Mouse (Mus musculus) erythroblast, embryonic 14.5 days (primary cell): ENCODE results near the gene Olfr1346. TPM values are rescaled to one million over a fixed set of nuclear protein-coding genes. Genes with fewer than 3 reads are reported as not detected.
"Not testable (repeated sequence)": the region's sequence is repeated elsewhere in the genome, so short reads cannot be mapped to it uniquely, and the experiment has no call there.

ENCODE experiments used
- H3K27me3 ChIP-seq: 2 replicates; pipeline ENCODE4 v1.6.1; 2012; ENCODE audit warnings: inconsistent platforms; ENCODE audit not compliant: control insufficient read depth
- H3K36me3 ChIP-seq: 2 replicates; pipeline ENCODE4 v1.6.1; 2012; ENCODE audit warnings: mild to moderate bottlenecking, inconsistent platforms; ENCODE audit not compliant: control insufficient read depth
- H3K4me1 ChIP-seq: 2 replicates; pipeline ENCODE4 v1.6.1; 2012; ENCODE audit warnings: inconsistent platforms; ENCODE audit not compliant: control insufficient read depth
- H3K4me3 ChIP-seq: replicated peaks from 2 replicates; pipeline ENCODE3; 2012; ENCODE audit warnings: moderate library complexity, mild to moderate bottlenecking, inconsistent platforms
- H3K9me3 ChIP-seq: 2 replicates; pipeline ENCODE4 v1.6.1; 2012; ENCODE audit warnings: low read length, inconsistent platforms, mixed read lengths; ENCODE audit not compliant: control insufficient read depth
- GATA1 ChIP-seq: IDR thresholded peaks from 2 replicates; pipeline ENCODE4 v1.6.1; 2012; ENCODE audit warnings: low read length, inconsistent platforms, mixed read lengths
- TAL1 ChIP-seq: IDR thresholded peaks from 3 replicates; pipeline ENCODE4 v1.6.1; 2012; ENCODE audit warnings: low read length, inconsistent platforms, mixed read lengths
- polyA plus RNA-seq: library from polyadenylated mRNA; stranded (reverse); fragments of >175 nt; gene quantifications from 2 replicates; pipeline ENCODE4 v1.2.3, GENCODE M21; 2012

Gene Olfr1346
- polyA plus RNA-seq = not detected in 2 replicates

DNA sequence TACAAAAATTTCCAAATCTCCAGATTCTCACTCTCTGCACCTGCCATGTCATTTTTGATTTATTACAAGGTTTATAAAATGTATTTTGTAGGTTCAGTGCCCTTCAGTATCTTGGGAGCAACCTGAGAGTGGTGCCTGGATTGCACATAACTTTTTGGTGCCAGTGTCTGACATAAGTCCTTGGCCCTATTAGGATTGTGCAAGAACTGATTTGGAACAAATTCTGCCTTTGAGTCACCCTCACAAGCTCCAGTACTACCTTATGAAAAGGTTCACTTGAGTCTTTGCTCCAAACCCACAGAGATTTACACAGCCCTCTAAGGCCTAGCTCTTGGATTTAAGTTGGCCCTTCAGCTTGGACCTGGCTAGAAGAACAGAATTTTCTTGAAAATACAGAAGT is at the start of gene Olfr1346:
Gene Olfr1346, plus strand, starts transcription at position 151 of the 400 bp plus-strand sequence.
- H3K9me3 ChIP-seq = no peaks in the 10 kb centered on the region
- H3K36me3 ChIP-seq = no peaks in the 10 kb centered on the region
- no peak within 1 kb of the TSS for H3K4me3 ChIP-seq
- no peak for TF ChIP-seq TAL1
- no peak for TF ChIP-seq GATA1
- no peaks in the 10 kb centered on the region for H3K4me1 ChIP-seq
- H3K27me3 ChIP-seq = no peaks in the 10 kb centered on the region

DNA sequence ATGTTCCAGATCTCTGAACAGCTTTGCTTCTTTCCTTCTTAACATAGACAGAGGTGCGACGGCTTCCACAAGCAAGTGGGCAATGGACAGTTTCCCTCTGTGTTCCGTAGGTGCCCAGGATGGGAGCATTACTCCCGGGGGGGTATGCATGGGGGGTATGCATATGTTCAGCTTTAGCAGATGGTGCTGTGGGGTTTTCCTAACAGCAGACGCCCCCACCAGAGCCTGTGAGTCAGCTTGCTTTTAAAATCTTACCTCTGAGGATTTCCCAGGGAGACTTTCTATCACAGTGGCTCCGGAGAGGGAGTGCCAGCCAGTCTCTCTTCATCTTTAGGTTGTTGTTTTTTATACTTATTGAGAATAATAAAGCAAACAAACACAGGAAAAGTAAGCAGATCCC is 47.0 kb upstream of the Olfr1346 start:
- TF ChIP-seq GATA1 (no peak), TAL1 (no peak)
- Histone ChIP-seq H3K27me3 (no peaks in the 10 kb centered on the region), H3K4me1 (no peaks in the 10 kb centered on the region), H3K36me3 (no peaks in the 10 kb centered on the region), H3K9me3 (no peaks in the 10 kb centered on the region; the same call in 1 of the 2 replicates), H3K4me3 (no peak overlapping the region)

DNA sequence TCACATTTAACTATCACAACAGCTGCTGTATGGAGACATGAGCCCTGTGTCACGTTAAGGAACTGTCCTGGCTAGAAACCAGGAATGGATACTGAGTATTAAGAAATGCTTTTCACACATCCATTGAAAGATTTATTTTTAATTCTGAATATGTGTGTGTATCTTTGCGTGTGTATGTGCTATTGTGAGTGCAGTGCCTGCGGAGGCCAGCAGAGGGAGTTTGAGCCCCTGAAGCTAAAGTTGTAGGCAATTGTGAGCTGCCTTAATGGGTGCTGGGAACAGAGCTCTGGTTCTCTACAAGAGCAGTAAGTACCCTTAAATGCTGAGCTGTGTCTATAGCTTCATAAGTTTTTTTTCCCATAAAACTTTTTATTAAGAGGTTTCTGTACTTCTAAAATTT is 37.5 kb upstream of the Olfr1346 start:
- Histone ChIP-seq H3K4me1 (no peaks in the 10 kb centered on the region), H3K36me3 (no peaks in the 10 kb centered on the region), H3K27me3 (no peaks in the 10 kb centered on the region), H3K9me3 (peaks cover 13% of the 10 kb centered on the region), H3K4me3 (no peak overlapping the region)
- no peak for TF ChIP-seq GATA1
- no peak for TF ChIP-seq TAL1

DNA sequence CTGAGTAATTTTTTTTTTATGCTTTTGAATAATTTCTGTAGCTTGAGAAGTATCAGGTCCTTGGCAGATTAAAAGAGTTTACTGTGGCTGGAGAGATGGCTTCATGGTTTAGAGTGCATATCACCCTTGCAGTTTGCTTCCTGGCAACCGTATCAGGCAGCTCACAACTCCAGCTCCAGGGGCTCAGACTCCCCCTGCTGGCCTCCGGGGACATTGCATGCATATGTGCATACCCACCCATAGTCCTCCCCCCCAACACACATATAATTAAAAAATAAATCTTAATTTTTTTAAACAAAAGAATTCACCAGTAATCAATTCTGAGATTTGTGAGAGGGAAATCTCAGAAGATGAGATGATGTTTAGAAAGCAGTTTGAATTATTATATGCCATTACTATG is 36.6 kb upstream of the Olfr1346 start:
- no peaks in the 10 kb centered on the region for H3K4me1 ChIP-seq
- H3K36me3 ChIP-seq = no peaks in the 10 kb centered on the region
- peaks cover 13% of the 10 kb centered on the region for H3K9me3 ChIP-seq
- TF ChIP-seq GATA1 (no peak), TAL1 (no peak)
- H3K27me3 ChIP-seq = no peaks in the 10 kb centered on the region
- no peak overlapping the region for H3K4me3 ChIP-seq

DNA sequence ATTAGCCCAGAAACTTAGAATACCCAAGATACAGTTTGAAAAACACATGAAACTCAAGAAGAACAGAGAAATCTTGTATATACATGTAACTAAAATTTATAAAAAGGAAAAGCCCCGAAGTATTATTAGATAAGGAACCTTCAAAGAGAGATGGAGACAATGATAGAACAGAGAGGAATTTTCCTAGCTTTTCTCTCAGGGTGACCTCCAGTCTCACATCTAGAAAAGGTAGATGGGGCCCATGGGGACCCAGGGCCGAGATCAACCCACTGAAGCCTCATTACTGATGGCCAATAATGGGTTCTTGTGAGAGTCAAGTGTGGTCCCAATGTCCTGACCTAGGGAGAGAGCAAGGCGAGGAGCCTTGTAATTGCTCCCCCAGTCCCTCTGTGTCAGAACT is 28.5 kb upstream of the Olfr1346 start, which contains the start of gene Olfr1344:
Gene Olfr1344, plus strand, starts transcription at position 301 of the 400 bp plus-strand sequence.
- no peak for TF ChIP-seq GATA1
- TF ChIP-seq TAL1 = no peak
- H3K4me3 ChIP-seq = no peak within 1 kb of the TSS

DNA sequence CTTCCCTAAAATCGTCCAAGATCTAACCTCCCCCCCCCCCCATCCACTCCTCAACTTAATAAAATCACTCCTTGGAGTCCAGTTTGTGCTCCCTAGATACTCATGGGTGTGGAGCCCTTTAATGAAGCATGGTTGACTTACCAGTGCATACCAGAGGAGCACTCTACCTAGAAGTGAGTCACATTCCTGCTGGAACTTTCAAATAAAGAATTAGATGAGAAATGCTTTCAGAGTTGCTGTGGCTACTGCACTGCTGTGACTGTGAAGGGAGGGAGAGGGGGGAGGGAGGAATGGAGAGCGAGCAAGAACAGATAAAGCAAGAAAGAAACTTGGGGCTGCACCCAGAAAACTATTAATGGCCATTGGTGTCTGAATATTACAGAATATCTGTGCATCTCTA is 25.7 kb upstream of the Olfr1346 start:
- TF ChIP-seq GATA1 = no peak
- TF ChIP-seq TAL1 = no peak
- no peaks in the 10 kb centered on the region for H3K27me3 ChIP-seq
- no peak overlapping the region for H3K4me3 ChIP-seq
- H3K36me3 ChIP-seq = no peaks in the 10 kb centered on the region
- no peaks in the 10 kb centered on the region for H3K4me1 ChIP-seq
- peaks cover 9% of the 10 kb centered on the region for H3K9me3 ChIP-seq

More for the DNA sequence above, 28.5 kb upstream of the Olfr1346 start, which contains the start of gene Olfr1344:
- H3K4me1 ChIP-seq = no peaks in the 10 kb centered on the region
- H3K27me3 ChIP-seq = no peaks in the 10 kb centered on the region
- H3K36me3 ChIP-seq = no peaks in the 10 kb centered on the region
- peaks cover 9% of the 10 kb centered on the region for H3K9me3 ChIP-seq

DNA sequence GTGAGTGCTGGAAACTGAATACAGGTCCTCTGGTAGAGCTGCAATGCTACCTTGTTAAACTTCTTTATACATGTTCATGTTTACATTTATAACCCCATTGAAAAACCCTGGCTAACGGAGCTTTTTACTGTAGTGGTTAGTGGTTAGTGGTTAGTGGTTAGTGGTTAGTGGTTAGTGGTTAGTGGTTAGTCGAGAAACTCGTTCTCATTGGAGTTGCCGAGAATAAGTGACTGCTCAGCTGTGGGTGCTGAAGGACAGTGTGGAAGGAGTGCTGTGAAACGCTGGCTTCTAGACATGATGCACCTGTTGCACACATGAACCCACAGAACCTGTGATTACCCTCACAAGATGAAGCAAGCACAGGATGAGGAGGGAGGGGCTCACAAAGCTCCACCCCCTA is 19.1 kb upstream of the Olfr1346 start:
- no peak overlapping the region for H3K4me3 ChIP-seq

DNA sequence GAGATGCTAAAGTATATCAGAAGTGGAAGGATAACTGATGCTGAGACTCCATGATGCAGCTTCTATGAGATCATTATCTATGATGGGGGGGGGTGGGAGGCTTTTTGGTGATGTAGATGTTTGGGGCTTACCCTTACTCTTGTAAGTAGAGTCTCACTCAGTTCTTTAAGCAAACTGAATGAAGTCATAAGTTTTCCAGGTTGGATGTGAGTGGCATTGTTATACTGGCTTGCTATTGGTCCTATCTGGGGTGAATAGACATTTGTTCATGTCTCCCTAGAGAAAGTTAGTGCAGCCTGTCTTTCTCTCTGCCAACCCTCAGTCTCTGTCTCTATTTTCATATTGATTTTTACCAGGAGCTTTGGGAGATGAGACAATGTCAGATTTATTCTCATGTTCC is 11.0 kb upstream of the Olfr1346 start, which contains the start of gene Olfr1336:
Gene Olfr1336, plus strand, starts transcription at position 301 of the 400 bp plus-strand sequence.
- Histone ChIP-seq H3K36me3 (no peaks in the 10 kb centered on the region), H3K4me3 (no peak within 1 kb of the TSS), H3K4me1 (no peaks in the 10 kb centered on the region), H3K27me3 (no peaks in the 10 kb centered on the region), H3K9me3 (peaks cover 3% of the 10 kb centered on the region)
- TF ChIP-seq TAL1 (no peak), GATA1 (no peak)

More for the DNA sequence above, 19.1 kb upstream of the Olfr1346 start:
- Histone ChIP-seq H3K9me3 (peaks cover 3% of the 10 kb centered on the region; the same call in 1 of the 2 replicates), H3K36me3 (no peaks in the 10 kb centered on the region), H3K4me1 (no peaks in the 10 kb centered on the region), H3K27me3 (no peaks in the 10 kb centered on the region)
- no peak for TF ChIP-seq TAL1
- TF ChIP-seq GATA1 = no peak

DNA sequence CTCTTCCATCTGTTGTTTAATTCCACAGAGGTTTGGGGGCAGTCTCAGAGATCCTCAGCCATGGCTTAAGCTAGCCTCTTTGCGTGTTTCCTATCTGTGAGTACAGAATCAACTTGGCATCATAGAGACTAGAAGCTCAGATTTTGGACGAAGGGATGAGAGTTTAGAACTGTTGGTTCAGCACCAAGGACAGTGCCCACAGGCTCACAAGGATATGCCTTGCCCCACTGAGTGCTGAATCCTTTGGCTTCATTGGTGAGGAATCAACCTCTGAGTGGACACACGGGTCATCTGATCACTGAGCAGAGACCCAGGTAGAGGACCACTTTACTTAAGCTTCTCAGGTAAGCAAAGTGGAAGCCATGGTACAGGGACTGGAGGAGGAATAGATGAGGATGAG is 10.5 kb upstream of the Olfr1346 start:
- Histone ChIP-seq H3K9me3 (peaks cover 7% of the 10 kb centered on the region), H3K36me3 (no peaks in the 10 kb centered on the region), H3K27me3 (no peaks in the 10 kb centered on the region), H3K4me3 (no peak overlapping the region), H3K4me1 (no peaks in the 10 kb centered on the region)
- TF ChIP-seq TAL1 (no peak), GATA1 (no peak)

DNA sequence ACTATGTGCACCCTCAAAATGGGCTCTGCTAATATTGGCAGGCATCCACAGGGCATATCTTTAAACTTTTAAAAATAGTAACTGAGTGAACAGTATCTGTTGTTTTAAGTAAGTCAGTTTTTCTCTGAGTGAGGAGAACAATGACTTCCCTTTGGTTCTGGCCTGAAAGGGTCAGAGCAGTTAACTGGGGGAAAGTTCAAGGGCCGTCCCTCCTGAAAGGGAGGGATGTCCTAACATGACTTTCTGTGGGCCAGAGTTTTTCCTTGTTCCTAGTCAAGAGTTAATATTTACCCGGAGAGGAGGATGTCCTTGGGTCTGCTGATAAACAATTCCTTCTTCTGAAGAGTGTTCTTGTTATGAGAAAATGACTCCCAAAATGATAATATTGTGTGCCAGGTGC is 10.7 kb downstream of the Olfr1346 start:
- not testable (repeated sequence) for H3K36me3 ChIP-seq, H3K9me3 ChIP-seq, H3K27me3 ChIP-seq, H3K4me1 ChIP-seq, H3K4me3 ChIP-seq
